Mouse (Mus musculus) ES-E14 (cell line): ENCODE data around the gene Ccnd1. TPM values are rescaled to one million over a fixed set of nuclear protein-coding genes. Genes with fewer than 3 reads are reported as not detected.

Experiments used
- DNase-seq: peaks from one replicate; pipeline ENCODE4 v3.0.0-alpha.2; 2013; ENCODE audit warnings: low read depth, low spot score
- H3K27ac ChIP-seq: 2 replicates; pipeline ENCODE4 v1.5.1; 2012; ENCODE audit warnings: low read depth, mild to moderate bottlenecking, low read length, moderate library complexity, mixed read lengths; ENCODE audit not compliant: poor library complexity, insufficient read depth, severe bottlenecking
- H3K36me3 ChIP-seq: 2 replicates; pipeline ENCODE4 v1.6.1; 2012; ENCODE audit warnings: mild to moderate bottlenecking, low read length, moderate library complexity, mixed read lengths; ENCODE audit not compliant: control insufficient read depth, poor library complexity, insufficient read depth, severe bottlenecking
- H3K4me1 ChIP-seq, 2 experiments: fragments of 150-350 bp in 1 of 2; sonication (generic) in 1 of 2; 2 replicates each; pipeline ENCODE4 v1.6.1; 2012; ENCODE audit warnings: low read length in 2 of 2, mild to moderate bottlenecking in 1 of 2, mixed read lengths in 1 of 2; ENCODE audit not compliant: control insufficient read depth in 2 of 2, insufficient read depth in 2 of 2, poor library complexity in 1 of 2
- H3K4me3 ChIP-seq, 2 experiments: fragments of 150-350 bp in 1 of 2; sonication (generic) in 1 of 2; 2 replicates each; pipeline ENCODE4 v1.5.1; 2012; ENCODE audit warnings: low read length in 2 of 2, low read depth in 1 of 2, mild to moderate bottlenecking in 1 of 2, mixed read lengths in 1 of 2; ENCODE audit not compliant: insufficient read depth in 1 of 2, poor library complexity in 1 of 2, severe bottlenecking in 1 of 2
- H3K9ac ChIP-seq: 2 replicates; pipeline ENCODE4 v1.6.1; 2012; ENCODE audit warnings: low read depth, mild to moderate bottlenecking, low read length, mixed read lengths; ENCODE audit not compliant: poor library complexity, insufficient read depth, severe bottlenecking
- H3K9me3 ChIP-seq: fragments of 150-350 bp; sonication (generic); 2 replicates; pipeline ENCODE4 v1.6.1; 2012; ENCODE audit warnings: low read depth, mild to moderate bottlenecking, low read length; ENCODE audit not compliant: control insufficient read depth, insufficient read depth
- CHD2 ChIP-seq: IDR thresholded peaks from 2 replicates; pipeline ENCODE4 v1.6.1; 2014; ENCODE audit warnings: mild to moderate bottlenecking, low read depth, low read length, inconsistent platforms
- HCFC1 ChIP-seq: IDR thresholded peaks from 2 replicates; pipeline ENCODE4 v1.6.1; 2012; ENCODE audit warnings: low read length, inconsistent platforms, borderline replicate concordance; ENCODE audit not compliant: insufficient read depth
- MAFK ChIP-seq: IDR thresholded peaks from 2 replicates; pipeline ENCODE4 v1.6.1; 2014; ENCODE audit warnings: mild to moderate bottlenecking, low read depth, low read length, inconsistent platforms; ENCODE audit not compliant: insufficient read depth
- ZC3H11A ChIP-seq: IDR thresholded peaks from 2 replicates; pipeline ENCODE4 v1.6.1; 2012; ENCODE audit warnings: low read depth, mild to moderate bottlenecking, inconsistent platforms, low read length, borderline replicate concordance
- ZNF384 ChIP-seq: IDR thresholded peaks from 2 replicates; pipeline ENCODE4 v1.6.1; 2012; ENCODE audit warnings: low read depth, low read length, inconsistent platforms
- in situ Hi-C, 2 experiments: fragments of 600-800 bp; cut with MboI; formaldehyde crosslinking; loops; one replicate each; pipeline ENCODE4 v1.15.1; 2025; ENCODE audit warnings: low sequenced_read_pairs in 2 of 2, inconsistent platforms in 1 of 2; ENCODE audit not compliant: unreplicated experiment in 2 of 2
- total RNA-seq: library from RNA; depleted of rRNA; stranded (reverse); fragments of 300-350 nt; gene quantifications from 2 replicates; pipeline ENCODE4 v1.2.3, GENCODE M21; 2012

Gene Ccnd1
- total RNA-seq, 1 experiment = 57.6 TPM

- Histone ChIP-seq H3K9ac (peak overlapping the region; percentile 76), H3K9me3 (no peaks in the 10 kb centered on the region), H3K4me1 (no peaks in the 10 kb centered on the region; a peak in 2 of 4 replicates), H3K36me3 (peaks cover 47% of the 10 kb centered on the region), H3K27ac (no peak overlapping the region), H3K4me3 (peak overlapping the region; percentile 75 to 82)
- in situ Hi-C loops = loop anchor here (5.0 to 10.0 kb wide), 3 partner anchors 177 to 307 kb away; no protein-coding TSS in a partner anchor
- TF ChIP-seq CHD2 (no peak), MAFK (no peak), ZC3H11A (no peak), ZNF384 (no peak), HCFC1 (no peak)
- DNase-seq = no peak
Measured at GRCm38 (mm10) chr7:144937899-144938517, 1.7 kb downstream of the Ccnd1 start.

GRCm38 (mm10) chr7:144937490-144937889, 2.2 kb downstream of the Ccnd1 start:
- in situ Hi-C loops = loop anchor here (5.0 to 10.0 kb wide), 3 partner anchors 177 to 307 kb away; no protein-coding TSS in a partner anchor
- DNase-seq = peak; percentile 75
- H3K9ac ChIP-seq = peak overlapping the region; percentile 76; the same call in 1 of the 2 replicates
- H3K9me3 ChIP-seq = no peaks in the 10 kb centered on the region
- H3K4me1 ChIP-seq = no peaks in the 10 kb centered on the region; a peak in 2 of 4 replicates
- H3K27ac ChIP-seq = no peak overlapping the region
- peak overlapping the region; percentile 75 to 82; a peak in 3 of 4 replicates for H3K4me3 ChIP-seq
- peak; percentile 34; the same call in 1 of the 2 replicates for TF ChIP-seq HCFC1
- no peak for TF ChIP-seq MAFK
- TF ChIP-seq CHD2 = no peak
- TF ChIP-seq ZC3H11A = peak; percentile 92
- no peak for TF ChIP-seq ZNF384
- H3K36me3 ChIP-seq = peaks cover 52% of the 10 kb centered on the region

DNA sequence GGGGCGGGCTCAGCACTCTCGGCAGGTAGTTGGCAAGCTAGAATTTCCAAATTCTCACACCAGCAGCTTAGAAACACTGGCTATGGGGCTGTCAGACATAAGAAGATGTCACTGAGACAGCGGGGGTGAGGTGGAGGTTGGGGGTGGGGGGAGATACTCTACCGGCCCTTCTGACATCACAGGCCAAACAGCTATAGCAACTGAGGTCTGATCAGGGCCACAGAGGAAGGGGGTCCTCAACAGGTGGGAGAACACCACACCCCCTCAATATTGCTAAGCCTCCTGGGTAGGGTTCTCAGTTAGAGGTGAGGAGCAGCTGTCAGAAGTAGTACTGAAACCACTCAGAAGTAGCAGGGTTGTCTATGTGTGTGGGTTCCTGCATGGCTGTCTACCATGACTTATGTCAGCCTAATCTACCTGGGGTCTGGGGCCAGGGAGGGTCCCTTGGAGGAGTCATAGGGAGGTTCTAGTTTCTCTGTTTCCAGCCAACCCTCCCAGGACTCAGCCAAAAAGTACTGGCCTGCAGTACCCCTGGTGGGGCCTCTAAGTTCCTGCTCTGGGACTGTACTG, 3.3 kb downstream of the Ccnd1 start:
- Histone ChIP-seq H3K36me3 (peaks cover 56% of the 10 kb centered on the region), H3K4me1 (peaks cover 0 to under 1% of the 10 kb centered on the region in 2 experiments; a peak in 3 of 4 replicates), H3K9me3 (no peaks in the 10 kb centered on the region), H3K4me3 (no peak overlapping the region), H3K9ac (no peak overlapping the region), H3K27ac (no peak overlapping the region)
- in situ Hi-C loops = loop anchor here (5.0 to 10.0 kb wide), 3 partner anchors 178 to 308 kb away; no protein-coding TSS in a partner anchor
- TF ChIP-seq CHD2 (no peak), ZNF384 (no peak), ZC3H11A (no peak), HCFC1 (no peak), MAFK (no peak)
- DNase-seq = no peak

- no peak for DNase-seq
- Histone ChIP-seq H3K9ac (no peak overlapping the region), H3K27ac (no peak overlapping the region), H3K36me3 (peaks cover 57% of the 10 kb centered on the region), H3K9me3 (no peaks in the 10 kb centered on the region), H3K4me3 (no peak overlapping the region), H3K4me1 (peaks cover 0 to 2% of the 10 kb centered on the region in 2 experiments; a peak in 3 of 4 replicates)
- TF ChIP-seq ZC3H11A (no peak), CHD2 (no peak), HCFC1 (no peak), MAFK (no peak), ZNF384 (no peak)
- in situ Hi-C loops = loop anchor here (5.0 to 10.0 kb wide), 3 partner anchors 179 to 309 kb away; no protein-coding TSS in a partner anchor
Measured at GRCm38 (mm10) chr7:144935563-144935962, 4.2 kb downstream of the Ccnd1 start.
